Mouse (Mus musculus) splenic B cell, adult 2 months (primary cell): ENCODE results near the gene Gm17455.

Source experiments
- DNase-seq: peaks from one replicate; pipeline ENCODE4 v3.0.0-alpha.2; 2011; ENCODE audit warnings: low read depth, low spot score
- H3K27me3 ChIP-seq: 2 replicates; pipeline ENCODE4 v1.6.1; 2012; ENCODE audit warnings: mild to moderate bottlenecking, low read length, moderate library complexity, mixed read lengths; ENCODE audit not compliant: control insufficient read depth, poor library complexity, insufficient read depth, severe bottlenecking
- H3K36me3 ChIP-seq: 2 replicates; pipeline ENCODE4 v1.6.1; 2012; ENCODE audit warnings: mild to moderate bottlenecking, low read length, moderate library complexity, mixed read lengths; ENCODE audit not compliant: control insufficient read depth, poor library complexity, insufficient read depth, severe bottlenecking

The Gm17455 gene

DNA sequence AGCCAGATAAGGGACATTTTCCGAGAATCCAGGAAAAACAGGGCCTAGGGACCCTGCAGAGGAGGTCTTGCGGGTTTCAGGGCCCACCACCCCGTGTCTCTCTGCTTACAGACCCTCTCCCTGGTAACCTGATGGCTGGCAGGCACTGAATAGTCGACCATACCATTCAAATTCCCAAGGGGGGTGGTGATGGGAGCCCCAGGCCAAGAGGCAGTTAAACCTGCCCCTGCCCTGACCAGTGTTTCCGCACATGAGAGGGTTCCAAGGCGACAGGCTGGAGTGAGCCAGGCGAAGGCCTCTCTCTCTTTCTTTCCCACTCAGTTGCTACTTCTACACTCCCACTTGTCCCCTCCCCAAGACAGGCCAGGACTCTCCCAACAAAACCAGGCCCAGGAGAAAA, at the start of gene Gm17455:
Gm17455 (plus strand) TSS at position 278 of the 400 bp plus-strand sequence.
- DNase-seq = no peak
- H3K36me3 ChIP-seq = no peaks in the 10 kb centered on the region

GRCm38 (mm10) chr10:60350077-60350804, 49.3 kb upstream of the Gm17455 start:
- Histone ChIP-seq H3K27me3 (no peaks in the 10 kb centered on the region), H3K36me3 (no peaks in the 10 kb centered on the region)
- peak; percentile 72 for DNase-seq

More for the DNA sequence above, at the start of gene Gm17455:
- H3K27me3 ChIP-seq = no peaks in the 10 kb centered on the region

- peak; percentile 96 for DNase-seq
- Histone ChIP-seq H3K36me3 (no peaks in the 10 kb centered on the region), H3K27me3 (no peaks in the 10 kb centered on the region)
These were observed 48.7 kb upstream of the Gm17455 start for GRCm38 (mm10) chr10:60350805-60351167.

DNA sequence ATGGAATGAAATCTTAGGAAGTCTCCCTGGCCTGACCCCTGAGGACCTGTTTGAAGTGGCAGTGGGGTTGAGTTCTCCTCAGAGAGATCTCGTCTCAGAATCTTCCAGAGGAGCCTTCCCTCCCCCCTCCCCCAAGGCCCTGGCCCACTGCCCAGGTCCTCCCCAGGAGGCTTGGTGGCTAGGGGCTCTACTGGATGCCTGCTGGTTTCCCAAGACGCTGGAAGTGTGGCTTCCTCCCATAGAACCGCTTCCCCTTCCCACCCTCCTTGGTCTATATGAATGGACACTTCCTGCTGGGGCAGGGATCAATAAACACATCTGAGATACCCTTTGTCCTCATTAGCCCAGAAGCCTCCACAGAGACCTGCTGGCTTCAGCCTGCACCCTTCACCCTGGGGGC, 48.3 kb upstream of the Gm17455 start:
- no peak for DNase-seq
- Histone ChIP-seq H3K27me3 (no peaks in the 10 kb centered on the region), H3K36me3 (no peaks in the 10 kb centered on the region)

GRCm38 (mm10) chr10:60351761-60352455, 47.6 kb upstream of the Gm17455 start:
- H3K36me3 ChIP-seq = no peaks in the 10 kb centered on the region
- H3K27me3 ChIP-seq = no peaks in the 10 kb centered on the region
- peak; percentile 88 for DNase-seq

DNA sequence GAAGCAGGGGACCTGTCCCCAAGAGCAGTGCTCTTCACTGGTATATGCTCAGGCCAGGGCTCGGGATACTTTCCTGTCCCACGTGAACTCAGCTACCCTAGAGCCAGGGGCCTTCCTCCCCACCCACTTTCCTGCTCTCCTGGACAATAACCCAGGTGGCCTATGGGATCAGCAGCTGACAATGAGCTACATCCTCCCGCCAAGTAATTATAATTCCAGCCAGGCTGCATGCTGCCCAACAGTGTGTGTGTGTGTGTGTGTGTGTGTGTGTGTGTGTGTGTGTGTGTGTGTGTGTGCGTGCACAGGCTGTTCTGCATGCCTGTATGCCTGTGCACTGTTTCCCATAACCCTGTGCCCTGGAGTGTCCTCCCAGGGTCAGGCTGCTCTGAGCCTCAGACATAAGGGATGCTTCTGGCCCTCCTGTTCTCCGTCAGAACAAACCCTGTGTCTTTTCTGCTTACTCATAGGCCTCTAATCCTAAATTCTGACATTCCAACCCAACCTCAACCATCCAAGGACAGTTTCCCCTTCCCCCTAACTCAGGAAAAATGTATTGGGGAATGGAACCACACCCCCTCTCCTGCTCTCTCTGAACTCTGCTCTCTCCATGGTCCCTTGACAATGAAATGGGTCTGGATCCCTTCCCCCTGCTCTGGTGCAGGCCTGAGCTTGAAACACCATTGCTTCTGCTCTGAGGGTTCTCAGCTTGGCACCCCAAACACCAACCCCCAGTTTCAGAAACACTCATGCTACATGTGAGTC, 46.1 kb upstream of the Gm17455 start:
- no peaks in the 10 kb centered on the region for H3K36me3 ChIP-seq
- no peak for DNase-seq
- no peaks in the 10 kb centered on the region for H3K27me3 ChIP-seq

GRCm38 (mm10) chr10:60354003-60354325, 45.6 kb upstream of the Gm17455 start:
- Histone ChIP-seq H3K27me3 (no peaks in the 10 kb centered on the region), H3K36me3 (no peaks in the 10 kb centered on the region)
- no peak for DNase-seq

DNA sequence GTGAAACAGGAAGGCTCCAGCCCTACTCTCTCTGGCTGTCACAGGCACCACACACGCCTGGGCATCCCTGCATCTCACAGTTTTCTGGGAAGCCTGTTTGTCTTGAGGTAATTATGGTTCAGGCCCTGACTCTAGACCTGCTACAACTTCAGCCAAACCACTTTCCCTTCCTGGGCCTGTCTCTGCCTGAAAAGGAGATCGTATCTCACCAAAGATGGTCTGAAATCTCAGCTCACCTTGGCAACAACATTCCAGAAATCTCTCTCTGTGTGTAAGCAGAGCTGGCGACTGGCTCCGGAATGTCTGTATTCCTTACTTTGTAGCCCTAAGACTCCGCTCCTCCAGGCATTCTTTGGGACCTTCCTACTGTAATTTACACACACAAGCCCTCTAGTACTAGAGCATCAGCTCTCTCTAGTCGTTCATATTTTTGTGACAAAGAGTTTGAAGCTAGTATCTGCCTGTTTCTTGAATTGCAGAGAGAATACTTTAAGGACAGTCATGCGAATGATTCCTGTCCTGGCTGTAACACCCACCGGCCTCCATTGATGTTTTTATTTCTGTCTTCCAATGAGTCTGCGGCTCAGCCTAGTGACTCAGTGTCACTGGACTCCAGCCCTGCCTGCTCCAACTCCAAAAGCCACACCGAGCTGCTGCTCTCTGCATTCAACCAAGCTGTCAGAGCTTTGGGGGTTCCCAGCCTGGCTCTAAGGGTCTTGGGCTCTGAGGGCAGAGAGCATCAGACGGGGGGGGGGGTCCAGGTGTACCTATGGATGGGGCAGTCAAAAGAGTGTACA, 44.4 kb upstream of the Gm17455 start:
- 0 out of 2 replicates have a peak, but pooled peaks cover 2% of the 10 kb centered on the region for H3K36me3 ChIP-seq
- no peaks in the 10 kb centered on the region for H3K27me3 ChIP-seq
- DNase-seq = no peak

DNA sequence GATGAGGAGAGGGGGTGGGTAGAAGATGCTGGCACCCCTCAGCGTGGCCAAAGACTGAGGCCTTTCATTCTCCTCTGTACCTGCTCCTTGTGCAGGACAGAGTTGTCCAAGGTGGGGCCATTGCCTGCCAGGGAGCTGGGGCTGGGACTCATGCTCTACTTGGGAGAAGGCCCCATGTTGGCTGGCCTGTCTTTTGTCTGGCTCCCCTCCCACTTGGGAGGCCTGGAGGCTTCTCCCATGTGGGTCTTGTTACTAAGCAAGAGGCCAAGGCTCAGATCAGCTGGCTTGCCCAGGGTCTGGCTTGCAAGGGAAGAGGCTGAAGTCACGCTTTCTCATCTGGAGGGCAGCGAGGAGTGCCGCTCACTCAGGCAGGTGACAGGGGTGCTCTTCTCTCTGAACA, 42.1 kb upstream of the Gm17455 start:
- Histone ChIP-seq H3K27me3 (no peaks in the 10 kb centered on the region), H3K36me3 (0 out of 2 replicates have a peak, but pooled peaks cover 2% of the 10 kb centered on the region)
- no peak for DNase-seq

DNA sequence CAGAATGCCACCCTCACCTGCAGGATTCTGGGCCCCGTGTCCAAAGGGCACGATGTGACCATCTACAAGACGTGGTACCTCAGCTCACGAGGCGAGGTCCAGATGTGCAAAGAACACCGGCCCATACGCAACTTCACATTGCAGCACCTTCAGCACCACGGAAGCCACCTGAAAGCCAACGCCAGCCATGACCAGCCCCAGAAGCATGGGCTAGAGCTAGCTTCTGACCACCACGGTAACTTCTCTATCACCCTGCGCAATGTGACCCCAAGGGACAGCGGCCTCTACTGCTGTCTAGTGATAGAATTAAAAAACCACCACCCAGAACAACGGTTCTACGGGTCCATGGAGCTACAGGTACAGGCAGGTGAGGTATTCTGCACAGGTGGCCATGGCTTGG, 41.6 kb upstream of the Gm17455 start:
- no peaks in the 10 kb centered on the region for H3K27me3 ChIP-seq
- H3K36me3 ChIP-seq = 0 out of 2 replicates have a peak, but pooled peaks cover 2% of the 10 kb centered on the region
- DNase-seq = no peak

DNA sequence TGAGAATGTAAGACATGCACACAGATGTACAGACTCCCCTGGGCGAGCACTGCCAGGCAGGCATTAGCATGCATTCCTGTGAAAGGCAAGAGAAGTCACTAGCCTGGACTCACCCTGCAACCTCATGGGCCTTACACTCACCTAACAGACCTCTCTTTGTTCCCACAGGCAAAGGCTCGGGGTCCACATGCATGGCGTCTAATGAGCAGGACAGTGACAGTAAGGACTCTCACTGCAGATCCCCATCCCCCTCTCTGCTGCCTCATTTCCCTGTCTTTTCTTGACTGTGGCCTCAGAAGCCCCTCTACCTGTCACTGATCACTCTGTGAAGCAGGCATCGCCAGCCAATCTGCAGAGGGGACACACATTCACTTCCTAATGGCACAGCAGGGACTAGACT, 40.8 kb upstream of the Gm17455 start:
- no peaks in the 10 kb centered on the region for H3K27me3 ChIP-seq
- no peak for DNase-seq
- 0 out of 2 replicates have a peak, but pooled peaks cover 2% of the 10 kb centered on the region for H3K36me3 ChIP-seq

- Histone ChIP-seq H3K27me3 (no peaks in the 10 kb centered on the region), H3K36me3 (0 out of 2 replicates have a peak, but pooled peaks cover 2% of the 10 kb centered on the region)
- no peak for DNase-seq
These were observed 37.8 kb upstream of the Gm17455 start for GRCm38 (mm10) chr10:60361615-60362309.

DNA sequence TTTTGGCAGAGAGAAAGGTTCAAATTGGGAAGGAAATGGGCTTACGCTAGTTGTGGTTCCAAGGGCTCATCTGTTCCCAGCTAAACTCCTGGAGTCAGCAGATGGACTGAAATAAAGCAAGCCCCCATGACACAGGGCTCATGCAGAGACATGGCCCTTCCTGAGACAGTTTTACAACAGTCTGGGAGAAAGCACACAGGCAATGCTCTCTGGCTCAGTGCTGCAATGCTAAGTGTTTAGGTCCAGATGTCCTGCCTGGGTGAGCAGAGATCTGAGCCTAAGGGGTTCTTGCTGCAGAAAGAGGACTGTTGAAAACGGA, 37.3 kb upstream of the Gm17455 start:
- Histone ChIP-seq H3K36me3 (0 out of 2 replicates have a peak, but pooled peaks cover 2% of the 10 kb centered on the region), H3K27me3 (no peaks in the 10 kb centered on the region)
- no peak for DNase-seq

- no peak for DNase-seq
- Histone ChIP-seq H3K27me3 (no peaks in the 10 kb centered on the region), H3K36me3 (0 out of 2 replicates have a peak, but pooled peaks cover 2% of the 10 kb centered on the region)
These were observed 36.1 kb upstream of the Gm17455 start for GRCm38 (mm10) chr10:60363426-60363825.
